Mouse (Mus musculus) hindlimb bud, embryonic 11.5 days (tissue): Measurements from ENCODE around the gene Gpr65.

Source experiments
- DNase-seq: peaks from one replicate; pipeline ENCODE4 v3.0.0-alpha.2; 2012; ENCODE audit warnings: low read depth, low spot score; ENCODE audit errors: extremely low spot score

Gpr65 gene

DNA sequence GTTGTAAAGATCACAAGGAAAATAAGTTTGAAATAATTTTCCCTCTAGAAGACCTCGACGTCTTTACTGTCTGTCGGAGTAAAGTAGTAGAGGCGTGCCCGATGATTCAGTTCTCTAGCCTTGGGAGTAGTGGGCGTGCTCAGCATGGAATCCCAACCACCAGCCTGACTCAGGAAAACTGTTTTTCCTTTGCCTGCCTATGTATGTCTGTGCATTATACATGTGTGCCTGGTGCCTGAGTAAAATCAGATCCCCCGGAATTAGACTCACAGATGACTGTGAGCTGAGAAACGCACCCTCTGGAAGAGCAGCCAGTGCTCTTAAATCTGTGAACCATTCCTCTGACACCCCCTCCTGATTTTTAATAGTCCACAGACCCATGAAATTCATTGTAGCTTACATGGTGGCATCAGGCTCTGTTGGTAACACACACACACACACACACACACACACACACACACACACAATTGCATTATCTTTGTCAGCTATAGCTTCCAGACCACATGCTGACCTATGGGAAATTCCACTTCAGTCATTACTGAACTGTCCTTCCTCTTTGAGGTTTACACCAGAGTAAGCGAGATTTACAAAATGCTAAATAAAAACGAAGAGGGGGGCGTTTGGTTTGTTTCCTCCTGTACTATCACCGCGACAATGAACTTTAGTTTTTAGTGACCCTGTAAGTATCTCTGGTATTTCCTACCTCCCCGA lies 14.5 kb downstream of the Gpr65 start:
- DNase-seq: no peak

GRCm38 (mm10) chr12:98283487-98283860 lies 15.0 kb downstream of the Gpr65 start:
- no peak for DNase-seq

- no peak for DNase-seq
Measured at GRCm38 (mm10) chr12:98284477-98284876, 16.0 kb downstream of the Gpr65 start.

DNA sequence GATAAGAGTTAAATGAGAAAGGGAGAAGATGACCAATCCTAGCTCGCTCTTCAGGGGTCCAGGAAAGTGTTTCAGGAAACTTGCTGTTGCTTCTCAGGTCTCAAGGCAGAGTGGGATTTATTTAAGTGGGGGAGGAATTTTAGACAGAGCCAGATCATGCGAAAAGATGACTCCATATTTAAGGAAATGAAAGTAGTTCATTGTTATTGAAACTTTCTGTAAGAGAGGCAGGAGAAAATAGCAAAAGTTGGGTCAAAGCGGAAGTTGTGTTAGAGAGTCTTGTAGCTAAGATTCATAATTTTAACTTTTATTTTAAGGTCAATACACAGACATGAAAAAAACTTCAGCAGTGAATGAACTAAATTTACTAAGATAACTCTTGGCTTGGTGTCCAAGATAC lies 22.0 kb downstream of the Gpr65 start:
- no peak for DNase-seq

GRCm38 (mm10) chr12:98292278-98292677 lies 23.8 kb downstream of the Gpr65 start:
- no peak for DNase-seq

DNA sequence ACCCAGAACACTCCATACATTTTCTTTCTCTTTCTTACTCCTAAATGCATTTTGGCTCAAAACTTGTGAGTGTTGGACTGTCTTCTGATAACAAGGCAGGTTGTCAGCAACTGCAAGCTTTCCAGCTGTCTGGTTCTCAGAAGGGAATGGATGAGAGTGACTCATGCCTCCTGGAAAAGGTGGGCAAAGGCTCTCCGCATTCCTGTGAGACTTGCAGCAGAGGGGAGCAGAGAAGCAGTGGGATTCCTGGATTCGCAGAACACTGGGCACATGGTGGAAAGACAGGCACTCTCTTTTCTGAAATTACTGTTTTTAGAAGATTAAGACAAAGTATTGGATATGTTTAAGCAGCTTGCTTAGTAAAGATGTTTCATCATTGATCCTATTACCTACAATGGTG lies 25.8 kb downstream of the Gpr65 start:
- DNase-seq: no peak

DNA sequence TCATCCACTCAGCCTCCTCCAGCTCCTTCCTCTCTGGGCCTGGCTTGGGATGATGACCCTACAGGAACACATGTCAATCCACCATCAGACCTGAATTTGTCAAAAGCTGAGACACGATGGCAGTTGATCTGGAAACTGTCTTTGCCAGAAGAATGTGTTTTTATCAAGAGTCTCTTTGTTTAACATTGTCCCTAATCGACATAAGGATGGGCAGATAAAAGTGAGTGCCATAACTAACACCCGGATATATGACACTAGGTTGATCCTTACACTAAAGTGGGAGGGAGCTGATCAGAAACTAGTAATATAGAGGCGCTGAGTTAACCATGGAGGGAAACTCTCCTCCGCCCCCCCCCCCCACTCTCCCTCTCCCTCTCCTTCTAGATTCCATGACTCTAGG lies 33.5 kb downstream of the Gpr65 start:
- DNase-seq: no peak

DNA sequence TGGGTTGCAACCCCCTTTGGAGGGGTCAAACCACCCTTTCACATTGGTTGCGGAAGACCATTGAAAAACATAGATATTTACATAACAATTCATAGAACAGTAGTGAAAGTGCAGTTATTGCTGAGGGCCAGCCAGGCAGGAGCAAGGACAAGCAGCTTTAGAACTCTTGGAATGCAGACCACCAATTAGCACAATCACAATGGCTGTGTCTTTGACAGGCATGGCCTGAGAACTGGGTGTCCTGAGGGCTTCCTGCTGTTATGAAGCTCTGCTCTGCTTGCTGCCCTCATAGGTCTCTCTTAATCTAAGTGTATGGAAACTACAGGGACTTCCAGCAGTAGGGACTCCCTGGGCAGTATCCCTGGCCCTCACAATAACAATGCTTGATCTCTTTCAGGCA lies 34.6 kb downstream of the Gpr65 start:
- no peak for DNase-seq

- no peak for DNase-seq
Measured at GRCm38 (mm10) chr12:98307179-98307915, 38.9 kb downstream of the Gpr65 start.

DNA sequence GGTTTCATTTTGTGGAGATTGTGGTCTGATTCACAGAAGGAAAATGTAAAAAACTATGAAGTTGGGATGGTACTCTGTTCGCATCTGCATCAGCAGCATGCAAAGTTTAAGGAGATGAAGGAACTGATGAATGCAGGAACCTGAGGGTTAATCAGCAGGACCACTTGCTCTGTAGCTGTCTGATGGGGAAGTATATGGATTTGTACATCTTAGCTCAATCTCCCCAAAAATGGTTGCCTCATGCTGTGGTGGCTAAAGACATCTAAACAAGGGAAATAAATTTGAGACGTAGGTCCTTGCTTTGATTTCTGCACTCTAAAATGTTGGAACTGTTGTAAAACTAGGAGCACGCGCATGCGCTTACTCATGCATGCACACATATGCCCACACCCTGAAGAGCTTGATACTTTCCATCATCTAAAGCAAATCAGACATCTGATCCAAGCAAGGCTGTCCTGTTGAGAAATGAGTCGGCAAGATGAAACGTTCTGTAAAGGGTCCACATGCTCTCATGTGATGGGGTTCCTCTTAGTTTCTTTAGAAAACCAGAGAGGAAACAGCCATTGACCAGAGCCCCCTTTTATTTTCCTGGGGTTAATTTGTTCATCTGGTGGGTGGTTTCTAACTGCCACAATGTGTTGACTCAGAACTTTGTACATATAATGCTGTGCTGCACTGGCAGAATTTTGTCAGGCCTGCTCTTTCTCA lies 43.1 kb downstream of the Gpr65 start:
- DNase-seq: no peak

- DNase-seq: no peak
Measured at GRCm38 (mm10) chr12:98315924-98316323, 47.5 kb downstream of the Gpr65 start.

DNA sequence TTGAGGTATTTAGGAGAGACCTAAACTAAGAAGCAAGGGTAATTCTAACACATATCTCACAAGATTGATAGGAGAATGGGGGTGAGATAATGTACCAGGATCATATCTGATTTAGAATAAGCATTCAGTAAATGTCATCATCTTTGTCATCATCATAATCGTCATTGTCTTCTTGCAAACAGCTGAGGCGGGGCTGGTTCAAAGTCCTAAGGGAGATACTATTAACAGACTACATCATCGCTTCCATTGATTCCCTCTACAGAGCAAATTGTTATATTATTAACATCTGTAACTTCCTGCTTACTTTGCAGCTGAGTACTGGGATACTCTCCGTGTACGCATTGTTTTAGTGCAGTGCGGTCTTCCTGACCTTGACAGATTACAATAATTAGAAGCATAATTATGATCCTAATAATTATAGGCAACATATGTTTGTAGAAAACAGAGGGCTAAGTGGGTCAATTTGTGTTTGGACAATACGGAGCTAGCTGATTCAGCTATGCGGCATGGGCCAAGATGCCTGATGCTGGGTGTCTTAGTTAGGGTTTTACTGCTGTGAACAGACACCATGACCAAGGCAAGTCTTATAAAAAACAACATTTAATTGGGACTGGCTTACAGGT lies 49.4 kb downstream of the Gpr65 start:
- DNase-seq: no peak

- no peak for DNase-seq
Measured at GRCm38 (mm10) chr12:98322426-98322825, 54.0 kb downstream of the Gpr65 start.

- peak; percentile 18 for DNase-seq
Measured at GRCm38 (mm10) chr12:98324170-98324569, 55.7 kb downstream of the Gpr65 start.
